Mouse (Mus musculus): Measurements from ENCODE around the gene Mkln1. TPM values are rescaled to one million over a fixed set of nuclear protein-coding genes. Genes with fewer than 3 reads are reported as not detected.

Mkln1 gene
- total RNA-seq, 2 experiments from 2014 or later: 91.8 to 126 TPM

DNA sequence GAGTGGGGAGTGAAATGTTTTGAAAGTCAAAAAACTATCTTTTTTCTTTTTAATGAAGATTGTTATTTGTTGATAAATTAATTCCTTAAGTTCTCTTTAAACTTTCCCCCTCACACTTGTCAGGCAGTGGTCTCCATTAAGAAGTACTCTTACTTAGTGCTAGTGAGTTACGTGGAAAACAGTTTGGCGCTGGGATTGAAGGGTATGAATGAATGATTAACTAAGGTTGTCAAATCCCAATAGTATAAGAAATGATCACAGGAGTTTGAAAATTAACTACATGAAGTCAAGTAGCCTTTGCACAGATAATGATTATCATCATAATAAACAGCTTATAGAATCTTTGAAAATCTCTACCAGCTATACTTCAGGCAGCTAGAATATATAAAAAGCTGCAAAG, 101.7 kb downstream of the Mkln1 start:
- no peak for ATAC-seq (replicated peaks; ENCODE audit: low FRiP score, poor library complexity, severe bottlenecking)

DNA sequence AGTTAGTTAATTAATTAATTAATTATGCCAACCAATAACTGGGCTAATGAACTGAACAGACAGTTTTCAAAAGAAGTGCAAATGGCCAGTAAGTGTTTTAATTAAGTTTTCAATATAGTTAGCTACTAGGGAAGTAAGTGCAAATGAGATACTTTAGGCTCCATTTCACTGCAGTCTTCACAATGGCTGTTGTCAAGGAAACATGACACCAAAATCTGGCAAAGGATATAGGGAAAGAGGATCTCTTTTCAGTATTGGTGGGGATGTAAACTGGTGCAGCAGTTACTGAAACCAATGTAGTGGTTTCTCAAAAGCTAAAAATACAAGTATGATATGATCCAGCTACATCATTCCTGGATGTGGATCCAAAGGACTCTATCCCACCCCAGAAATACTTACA, 102.2 kb downstream of the Mkln1 start:
- ATAC-seq (replicated peaks; ENCODE audit: low FRiP score, poor library complexity, severe bottlenecking): no peak

DNA sequence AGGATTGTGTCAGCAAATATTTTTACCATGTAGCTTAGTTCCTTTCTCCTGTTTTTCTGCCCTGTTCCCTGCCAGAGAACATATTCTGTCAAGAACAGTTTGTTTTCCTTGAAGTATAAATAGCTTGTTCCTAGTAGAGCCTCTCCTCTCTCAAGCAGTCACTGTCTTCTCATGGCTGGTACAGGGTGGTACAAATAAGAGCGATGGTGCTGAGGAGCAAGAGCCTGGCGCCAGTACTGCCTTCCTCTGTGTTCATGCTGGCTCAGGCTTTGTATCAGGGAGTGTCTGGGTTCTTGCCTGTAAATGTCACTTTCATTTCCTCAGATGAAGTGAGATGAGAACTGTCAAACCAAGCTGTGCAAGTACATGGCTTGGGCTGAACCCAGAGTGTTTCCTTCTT, 104.1 kb downstream of the Mkln1 start:
- ATAC-seq (replicated peaks; ENCODE audit: low FRiP score, poor library complexity, severe bottlenecking): no peak

DNA sequence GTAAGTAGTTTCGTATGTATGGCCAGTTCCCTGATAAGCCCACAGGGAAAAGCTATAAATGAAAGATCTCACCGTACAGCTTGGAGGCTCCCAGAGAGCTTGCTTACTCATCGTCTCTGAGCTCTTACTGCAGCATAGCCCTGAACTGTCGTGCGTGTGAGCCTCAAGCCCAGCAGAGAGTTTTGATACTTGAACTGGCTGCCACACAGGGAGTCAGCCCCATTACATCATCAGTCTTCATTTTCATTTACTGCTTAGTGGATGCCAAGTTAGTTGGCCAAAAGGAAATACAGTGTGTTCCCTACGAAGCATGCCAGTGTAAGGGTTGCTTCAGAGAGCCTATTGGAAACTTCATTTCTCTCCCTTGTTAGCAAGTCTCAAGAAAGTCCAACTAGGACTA, 115.2 kb downstream of the Mkln1 start:
- no peak for ATAC-seq (replicated peaks; ENCODE audit: low FRiP score, poor library complexity, severe bottlenecking)

DNA sequence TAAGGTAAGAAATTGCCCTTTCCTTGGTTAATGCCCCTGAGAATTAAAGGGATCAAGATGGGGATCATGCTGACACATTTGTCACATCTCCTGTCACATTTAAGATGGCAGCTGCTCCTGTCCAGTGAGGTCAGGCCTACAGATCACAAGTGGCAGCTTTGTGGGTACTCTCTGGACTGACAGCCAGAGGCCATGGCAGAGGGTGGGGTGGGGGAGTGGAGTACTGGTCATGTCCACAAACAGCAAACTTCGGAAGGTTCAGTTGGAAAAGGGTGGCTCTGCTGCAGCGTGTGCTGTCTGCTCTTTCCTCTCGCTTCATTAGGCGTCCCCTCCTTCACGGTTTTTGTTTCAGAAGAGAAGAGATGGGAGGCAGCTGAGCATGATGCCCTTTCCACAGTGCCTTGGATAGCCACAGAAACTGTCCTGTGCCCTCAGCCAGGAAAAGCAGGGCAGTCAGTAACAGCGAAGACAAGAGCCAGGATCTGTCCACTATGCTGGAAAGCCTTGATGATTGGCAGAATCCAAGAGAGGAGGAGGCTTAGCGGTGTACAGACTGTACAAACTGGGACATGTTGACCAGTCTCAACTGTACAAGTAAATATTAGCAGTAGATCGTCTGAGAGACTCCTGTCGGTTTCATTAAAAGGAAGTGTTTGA, 119.3 kb downstream of the Mkln1 start:
- no peak for ATAC-seq (replicated peaks; ENCODE audit: low FRiP score, poor library complexity, severe bottlenecking)

DNA sequence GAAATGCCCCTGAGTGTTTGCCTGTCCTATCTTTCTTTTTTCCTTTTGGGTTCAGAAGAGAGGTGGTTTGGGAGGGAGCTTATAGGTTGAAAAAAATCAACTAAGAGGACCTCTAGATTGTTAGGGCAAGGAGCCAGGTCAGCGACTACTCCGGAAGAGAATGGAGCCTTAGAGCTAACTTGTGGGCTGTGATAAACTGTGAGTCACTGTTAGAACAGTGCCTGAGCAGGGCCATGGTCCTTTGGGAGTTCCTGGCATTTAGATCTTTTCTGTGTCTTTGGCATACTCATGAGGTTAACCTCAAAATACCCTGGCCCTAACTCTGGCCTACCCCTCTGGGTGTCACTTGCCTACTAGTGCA, 119.8 kb downstream of the Mkln1 start:
- no peak; the same call in 1 of the 2 replicates for ATAC-seq (replicated peaks; ENCODE audit: low FRiP score, poor library complexity, severe bottlenecking)

DNA sequence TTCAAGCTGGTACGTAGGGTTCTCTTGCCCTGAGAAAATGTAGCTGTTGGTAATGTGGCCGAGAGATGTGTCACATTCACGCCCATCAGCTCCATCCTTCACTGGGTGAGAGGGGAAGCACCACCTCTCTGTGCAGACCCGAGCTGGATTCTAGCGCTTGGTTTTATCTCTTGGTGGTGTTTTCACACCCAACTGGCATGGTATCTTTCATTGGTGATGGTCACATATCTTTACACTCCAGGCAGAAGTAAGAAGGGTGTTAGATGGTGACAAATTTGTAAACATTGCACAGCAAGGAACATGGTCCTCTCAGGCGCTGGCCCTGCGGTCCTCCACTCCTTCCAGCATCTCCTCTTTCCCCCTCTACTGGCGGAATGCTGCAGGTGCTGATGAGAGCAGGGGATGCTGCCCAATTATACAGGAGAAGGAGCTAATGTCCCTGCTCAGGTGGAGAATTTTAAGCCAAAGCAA, 120.5 kb downstream of the Mkln1 start:
- ATAC-seq (replicated peaks; ENCODE audit: low FRiP score, poor library complexity, severe bottlenecking): peak; percentile 91

DNA sequence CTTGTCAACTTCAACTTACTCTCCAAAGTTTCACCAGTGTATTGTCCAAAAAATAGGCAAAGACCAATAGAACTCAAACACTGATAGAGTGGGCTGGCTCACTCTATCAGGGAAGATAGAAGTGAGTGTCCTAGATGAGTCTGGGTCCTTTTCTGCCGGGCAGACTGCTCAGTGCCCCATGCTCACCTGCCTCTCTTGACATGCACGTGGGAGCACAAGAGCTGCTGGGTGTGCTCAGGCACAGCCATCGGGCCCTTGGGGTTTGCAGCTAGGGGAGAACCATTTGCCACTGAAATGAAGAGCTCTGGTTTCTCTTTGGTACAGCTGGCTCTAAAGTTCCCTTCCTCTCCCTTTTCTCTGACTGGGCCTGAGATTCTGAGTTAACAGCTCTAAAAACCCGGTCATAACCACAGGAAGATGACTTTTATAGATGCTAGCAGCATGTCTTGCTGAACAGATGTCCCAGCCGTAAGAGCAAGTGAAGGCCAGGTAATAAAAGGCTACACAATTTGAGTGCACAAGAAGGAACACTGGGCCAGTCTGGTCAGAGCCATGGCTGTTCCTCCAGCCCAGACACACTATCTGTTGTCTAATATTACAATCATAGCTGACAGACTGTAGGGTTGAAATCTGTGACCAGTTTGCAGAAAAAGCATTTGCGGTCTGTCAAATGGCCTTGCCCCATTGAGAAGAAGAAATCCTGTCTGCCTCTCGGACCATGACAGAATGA, 122.1 kb downstream of the Mkln1 start:
- no peak for ATAC-seq (replicated peaks; ENCODE audit: low FRiP score, poor library complexity, severe bottlenecking)

DNA sequence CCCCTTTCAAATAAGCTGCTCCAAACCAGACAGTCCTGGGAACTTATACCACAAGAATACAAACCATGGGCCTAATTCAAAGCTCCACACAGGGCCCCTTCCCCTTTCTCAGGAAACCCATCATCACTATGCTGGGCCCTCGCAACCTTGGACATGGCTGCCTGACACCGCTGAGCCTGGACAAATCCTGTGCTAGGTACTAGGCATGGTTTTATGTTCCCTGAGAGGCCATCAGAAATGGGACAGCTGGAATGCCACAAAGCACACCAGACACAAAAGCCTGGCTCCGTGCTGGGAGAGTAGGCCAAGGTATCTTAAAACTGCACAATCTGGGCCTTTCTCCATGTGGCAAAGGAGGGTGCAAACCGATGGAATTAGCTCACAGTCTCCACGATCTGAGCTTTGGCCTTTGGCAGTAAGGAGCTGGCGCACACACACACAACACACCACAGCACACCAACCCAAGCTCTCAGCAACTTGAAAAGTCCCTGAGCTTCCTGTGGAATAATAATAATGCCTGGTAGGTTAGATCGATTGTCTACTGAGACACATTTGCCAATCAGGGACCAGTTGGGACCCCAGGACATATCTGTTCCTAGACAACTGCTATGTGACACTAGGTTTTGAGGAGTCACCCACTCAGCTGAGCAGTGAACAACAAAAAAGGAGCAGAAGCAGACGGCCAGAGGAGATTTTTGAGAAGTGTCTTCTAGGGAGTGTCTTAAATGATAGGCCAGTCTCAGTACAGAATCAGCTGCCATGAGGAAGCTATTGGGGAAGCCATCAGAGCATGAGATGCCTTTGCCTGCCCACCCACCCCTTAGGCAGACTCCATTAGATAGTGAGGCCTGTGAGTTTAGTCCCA, 123.2 kb downstream of the Mkln1 start:
- ATAC-seq (replicated peaks; ENCODE audit: low FRiP score, poor library complexity, severe bottlenecking): no peak

DNA sequence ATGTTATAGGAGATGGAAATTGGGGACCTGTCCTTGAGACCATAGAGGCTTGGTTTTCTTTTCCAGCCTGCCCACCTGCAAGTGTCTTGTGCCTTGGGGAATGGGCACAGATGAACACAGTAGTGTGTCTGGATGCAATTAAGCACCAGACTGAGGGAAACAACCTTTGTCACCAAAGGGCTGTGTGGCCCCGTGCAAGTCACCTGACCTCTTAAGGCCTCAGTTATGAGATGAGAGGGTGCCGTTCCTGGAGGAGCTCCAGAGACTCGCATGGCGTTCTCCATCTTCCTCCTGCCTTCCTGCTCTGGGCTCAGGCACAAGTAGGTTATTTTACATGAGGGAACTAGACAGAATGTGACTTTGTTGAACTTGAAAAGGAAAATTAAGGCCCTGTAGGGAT, 123.9 kb downstream of the Mkln1 start:
- ATAC-seq (replicated peaks; ENCODE audit: low FRiP score, poor library complexity, severe bottlenecking): no peak

DNA sequence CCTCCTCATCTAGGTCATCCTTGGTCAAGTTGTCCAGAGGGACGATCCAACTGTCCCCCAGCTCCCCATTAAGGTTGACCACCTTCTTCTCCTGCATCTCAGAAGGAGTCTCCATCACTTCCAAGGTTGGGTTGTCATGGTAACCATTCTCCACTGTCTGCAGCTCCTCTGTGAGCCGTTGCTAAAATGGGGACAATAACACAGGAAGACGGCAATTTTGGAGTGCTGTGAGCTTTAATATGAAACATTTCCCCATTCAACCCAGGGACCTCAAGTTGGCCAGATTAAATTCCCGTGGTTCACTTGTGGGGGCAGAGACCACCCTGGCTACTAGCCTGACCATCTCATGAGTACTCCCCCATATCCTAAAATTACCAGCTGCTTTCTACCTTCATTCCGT, 124.5 kb downstream of the Mkln1 start:
- no peak for ATAC-seq (replicated peaks; ENCODE audit: low FRiP score, poor library complexity, severe bottlenecking)

DNA sequence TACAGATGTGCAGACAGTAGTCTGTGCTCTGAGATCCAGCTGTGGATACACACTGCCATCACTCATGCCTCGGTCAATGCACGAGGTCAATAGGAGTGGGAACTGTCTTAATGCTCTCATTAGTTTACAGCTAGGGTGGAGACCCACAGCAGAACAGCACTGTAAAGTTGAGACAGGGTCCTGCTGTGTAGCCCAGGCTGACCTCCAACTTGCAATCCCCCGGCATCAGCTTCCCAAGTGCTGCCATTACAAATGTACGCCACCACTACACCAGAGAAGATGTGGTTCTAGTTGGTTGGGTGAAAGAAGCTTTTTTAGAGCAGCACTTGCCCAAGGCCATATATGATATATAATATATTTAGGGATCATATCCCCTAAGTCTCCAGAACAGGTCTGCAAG, 125.1 kb downstream of the Mkln1 start:
- no peak for ATAC-seq (replicated peaks; ENCODE audit: low FRiP score, poor library complexity, severe bottlenecking)

DNA sequence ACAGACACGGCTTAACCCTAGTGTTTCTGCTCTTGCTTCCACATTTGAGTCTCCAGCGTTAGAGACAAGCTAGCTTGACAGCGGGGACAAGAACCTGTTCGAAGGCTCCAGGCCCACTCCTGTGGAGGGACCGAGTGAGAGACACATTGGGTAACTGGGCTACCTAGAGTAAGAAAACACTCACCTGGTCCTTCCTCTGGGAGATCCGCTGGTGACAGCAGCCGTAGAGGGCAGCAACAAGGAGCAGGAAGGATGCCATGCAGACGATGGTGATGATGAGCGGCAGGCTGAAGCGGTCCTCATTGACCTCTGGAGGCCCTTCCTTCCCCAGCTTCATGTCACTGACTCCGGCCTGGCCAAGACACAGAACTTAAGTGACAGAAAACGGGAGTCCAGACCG, 125.6 kb downstream of the Mkln1 start:
- ATAC-seq (replicated peaks; ENCODE audit: low FRiP score, poor library complexity, severe bottlenecking): no peak

DNA sequence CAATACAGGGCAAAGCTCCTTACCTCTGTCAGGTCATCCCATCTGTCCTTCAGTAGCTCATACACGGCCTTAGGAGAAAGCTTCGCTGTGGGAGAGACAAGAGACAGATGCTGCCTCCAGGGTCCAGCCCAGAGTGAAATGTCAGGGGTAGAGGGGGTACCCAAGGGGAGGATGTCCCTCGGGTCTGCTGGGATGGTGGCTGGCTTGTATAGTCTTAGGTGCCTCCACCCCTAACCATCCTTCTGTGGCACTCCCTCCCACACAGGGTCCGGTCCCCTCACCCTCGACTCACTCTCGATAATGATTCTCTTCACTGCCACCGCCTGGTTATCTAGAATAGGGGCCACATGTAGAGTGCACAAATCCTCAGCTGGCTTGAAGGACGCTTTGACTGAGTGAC, 126.1 kb downstream of the Mkln1 start:
- ATAC-seq (replicated peaks; ENCODE audit: low FRiP score, poor library complexity, severe bottlenecking): no peak

DNA sequence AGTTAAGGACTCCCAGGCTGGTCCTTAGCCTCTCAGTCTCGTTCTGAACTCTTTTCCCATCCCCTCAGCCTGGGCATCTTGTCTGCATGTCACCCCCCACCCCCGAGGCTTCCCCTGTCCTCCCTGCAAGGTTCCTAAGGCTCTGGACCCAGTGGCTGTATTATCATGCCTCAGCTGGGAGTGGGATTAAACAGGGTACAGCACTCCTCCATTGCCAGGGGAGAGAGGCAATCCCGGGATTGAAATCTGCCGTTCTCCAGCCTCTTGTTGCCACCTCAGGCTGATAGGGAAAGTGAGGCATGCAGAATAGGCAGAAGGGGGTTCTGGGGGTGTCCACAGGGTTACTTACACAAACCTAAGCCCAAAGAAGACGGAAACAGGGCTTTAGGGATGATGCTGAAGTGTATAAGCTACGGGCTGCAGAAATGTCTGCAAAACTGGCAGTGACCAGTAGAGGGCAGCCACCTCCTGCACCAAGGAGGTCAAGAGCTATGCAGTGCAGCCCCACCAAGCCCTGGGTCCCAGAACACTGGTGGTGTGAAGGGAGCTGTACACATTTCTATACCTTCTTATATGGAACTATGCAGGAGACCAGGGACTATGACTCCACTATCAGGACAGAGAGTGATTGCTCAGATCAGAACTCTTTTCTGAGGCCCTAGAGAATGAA, 126.8 kb downstream of the Mkln1 start:
- peak; percentile 82 for ATAC-seq (replicated peaks; ENCODE audit: low FRiP score, poor library complexity, severe bottlenecking)

DNA sequence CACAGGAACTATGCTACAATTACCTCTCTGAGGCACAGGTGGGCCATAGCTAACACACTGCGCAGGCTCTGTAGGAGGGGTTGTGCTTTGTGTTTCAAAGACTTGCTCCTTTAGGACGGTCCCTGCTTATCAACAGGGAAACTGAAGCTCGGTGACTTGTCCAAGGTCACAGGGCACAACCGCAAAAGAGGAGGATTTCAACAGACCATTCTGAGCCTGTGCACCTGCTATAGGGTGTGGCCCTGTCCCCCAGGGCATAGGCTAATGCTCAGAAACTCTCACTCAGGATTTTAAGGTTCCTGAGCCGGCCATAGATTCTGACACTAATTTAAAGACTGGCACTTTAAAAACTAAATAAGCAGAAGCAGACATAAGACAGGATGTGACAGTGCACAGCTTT, 128.4 kb downstream of the Mkln1 start:
- no peak for ATAC-seq (replicated peaks; ENCODE audit: low FRiP score, poor library complexity, severe bottlenecking)

DNA sequence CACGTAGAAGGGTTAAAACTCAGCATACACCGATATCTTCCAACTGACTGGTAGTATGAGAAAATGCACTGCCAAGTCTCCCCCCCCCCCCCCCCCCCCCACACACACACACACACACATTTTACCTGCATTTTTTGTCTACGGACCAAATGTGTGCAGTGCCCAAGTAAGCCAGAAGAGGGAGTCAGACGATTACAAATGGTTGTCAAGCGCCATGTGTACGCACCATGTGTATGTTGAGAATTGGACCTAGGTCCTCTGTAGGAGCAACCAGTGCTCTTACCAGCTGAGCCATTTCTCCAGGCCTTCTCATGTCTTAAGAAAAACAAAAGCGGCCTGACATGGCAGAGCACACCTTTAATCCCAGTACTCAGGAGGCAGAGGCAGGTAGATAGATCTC, 129.4 kb downstream of the Mkln1 start:
- no peak for ATAC-seq (replicated peaks; ENCODE audit: low FRiP score, poor library complexity, severe bottlenecking)

DNA sequence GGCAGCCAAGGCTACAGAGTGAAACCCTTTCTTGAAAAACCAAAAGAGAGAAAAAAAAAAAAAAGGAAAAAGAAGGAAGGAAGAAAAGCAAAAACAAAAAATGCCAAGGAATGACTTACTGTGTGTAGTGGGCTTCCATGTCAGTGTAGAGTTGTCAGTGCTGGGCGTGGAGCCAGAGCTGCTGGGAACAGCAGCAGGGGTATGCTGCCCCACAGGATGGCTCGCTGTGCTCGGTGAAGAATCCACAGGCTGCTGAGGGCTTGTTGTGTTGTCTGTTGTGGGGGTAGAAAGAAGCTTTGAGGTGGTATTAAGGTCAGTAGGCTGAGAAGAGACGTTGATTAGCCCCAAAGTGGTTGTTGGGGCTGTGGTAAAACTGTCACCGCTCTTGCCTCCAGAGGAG, 129.8 kb downstream of the Mkln1 start:
- no peak for ATAC-seq (replicated peaks; ENCODE audit: low FRiP score, poor library complexity, severe bottlenecking)

DNA sequence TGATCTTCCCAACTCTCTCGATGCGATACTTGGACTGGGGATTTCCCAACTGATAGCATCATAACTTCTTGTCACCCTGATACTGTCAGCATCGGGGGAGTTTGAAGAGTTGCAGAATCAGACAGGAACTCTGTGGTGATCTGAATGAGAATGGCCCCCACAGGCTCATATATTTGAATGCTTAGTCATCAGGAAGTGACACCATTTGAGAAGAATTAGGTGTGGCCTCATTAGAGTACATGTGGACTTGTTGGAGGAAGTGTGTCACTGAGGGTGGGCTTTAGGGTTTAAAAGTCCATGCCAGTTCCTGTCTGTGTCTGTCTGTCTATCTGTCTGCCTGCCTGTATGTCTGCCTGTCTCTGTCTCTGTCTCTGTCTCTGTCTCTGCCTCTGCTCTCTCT, 133.3 kb downstream of the Mkln1 start:
- no peak for ATAC-seq (replicated peaks; ENCODE audit: low FRiP score, poor library complexity, severe bottlenecking)

DNA sequence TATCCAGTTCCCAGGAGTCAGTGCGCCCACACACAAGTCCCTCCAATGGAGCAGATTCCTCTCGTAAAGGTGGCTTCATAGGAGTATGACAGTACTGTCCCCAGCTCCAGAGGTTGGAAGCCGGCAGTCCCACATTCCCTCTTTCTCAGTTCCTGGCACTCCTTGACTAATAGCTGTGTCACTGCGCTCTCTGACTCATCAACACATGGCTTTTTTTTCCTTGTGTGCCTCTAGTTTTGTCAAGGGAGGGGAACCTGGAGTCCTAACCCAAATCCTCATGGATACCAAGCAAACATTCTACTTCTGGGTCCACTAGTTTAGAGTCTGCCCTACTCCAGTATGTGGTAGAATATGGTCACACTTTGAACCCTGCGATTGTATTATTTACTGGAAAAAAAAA, 136.2 kb downstream of the Mkln1 start:
- no peak for ATAC-seq (replicated peaks; ENCODE audit: low FRiP score, poor library complexity, severe bottlenecking)
